Mouse (Mus musculus): ENCODE results near the gene Gm20388.

DNA sequence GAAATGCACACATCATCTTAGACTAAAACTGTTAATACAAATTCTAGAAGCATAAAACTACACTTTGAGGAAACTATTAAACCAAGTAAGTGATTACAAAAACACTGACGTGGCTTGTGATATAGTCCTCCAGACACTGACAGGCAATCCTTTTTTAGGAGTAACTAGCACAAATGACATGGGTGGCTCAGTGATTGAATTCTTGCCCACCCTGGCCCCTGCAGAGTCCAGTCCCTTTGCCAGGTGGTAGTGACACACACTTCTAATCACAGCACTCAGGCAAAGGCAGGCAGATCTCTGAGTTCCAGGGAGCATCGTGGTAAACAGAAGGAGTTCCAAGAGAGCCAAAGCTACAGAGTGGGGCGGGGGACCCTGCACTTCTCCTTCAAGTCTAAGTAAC is 3094.7 kb downstream of the Gm20388 start:
- no peak for TF ChIP-seq CTCF (IDR thresholded peaks at IDR 0.05; ENCODE audit: borderline replicate concordance, insufficient read depth, low read depth, low read length)
- TF ChIP-seq POLR2A (IDR thresholded peaks at IDR 0.05; ENCODE audit: borderline replicate concordance, insufficient read depth, low read length), result no peak
